Mouse (Mus musculus) heart, postnatal 10 days (tissue): ENCODE data around the gene Atp6v0a1. TPM values are rescaled to one million over a fixed set of nuclear protein-coding genes. Genes with fewer than 3 reads are reported as not detected.
A peak's percentile ranks its signal among the peaks of the same experiment; 100 is the strongest.
"Not testable (repeated sequence)": the region's sequence is repeated elsewhere in the genome, so short reads cannot be mapped to it uniquely, and the experiment has no call there.

Source experiments
- DNase-seq, 2 experiments: peaks; one replicate each; pipeline ENCODE4 v3.0.0; 2021
- intact Hi-C: fragments of 180-260 bp; cut with DNase I; formaldehyde crosslinking; loops from one replicate; pipeline ENCODE4 v1.15.1; 2025
- total RNA-seq, 2 experiments: library from RNA; stranded (reverse); gene quantifications; 2 replicates each; pipeline ENCODE4 v1.2.3; 2021

Atp6v0a1 gene
- total RNA-seq, 2 experiments from 2014 or later: 89.6 to 93.8 TPM

GRCm38 (mm10) chr11:100980438-100980837 lies 28.8 kb upstream of the Atp6v0a1 start:
- intact Hi-C loops: loop anchor here (5.0 kb wide), 1 partner anchor 202 kb away; no protein-coding TSS in a partner anchor
- DNase-seq: no peak

- intact Hi-C loops: loop anchor here (5.0 kb wide), 1 partner anchor 201 kb away; no protein-coding TSS in a partner anchor
- DNase-seq: no peak
Measured at GRCm38 (mm10) chr11:100981236-100981635, 28.0 kb upstream of the Atp6v0a1 start.

- intact Hi-C loops: loop anchor here (1.0 to 5.0 kb wide), 4 partner anchors 25 to 200 kb away; partner anchors contain the start of gene Atp6v0a1
Measured at GRCm38 (mm10) chr11:100982087-100982486, 27.2 kb upstream of the Atp6v0a1 start.

GRCm38 (mm10) chr11:100983125-100983777 lies 26.0 kb upstream of the Atp6v0a1 start:
- intact Hi-C loops: loop anchor here (1.0 to 5.0 kb wide), 4 partner anchors 26 to 199 kb away; partner anchors contain the start of gene Atp6v0a1
- peak; percentile 89 to 93 for DNase-seq

More at GRCm38 (mm10) chr11:100982087-100982486, 27.2 kb upstream of the Atp6v0a1 start:
- DNase-seq: no peak

GRCm38 (mm10) chr11:100983778-100984131 lies 25.5 kb upstream of the Atp6v0a1 start:
- DNase-seq: no peak

GRCm38 (mm10) chr11:100985607-100986006 lies 23.6 kb upstream of the Atp6v0a1 start:
- no peak for DNase-seq
- intact Hi-C loops: no loop called here

More at GRCm38 (mm10) chr11:100983778-100984131, 25.5 kb upstream of the Atp6v0a1 start:
- intact Hi-C loops: loop anchor here (1.0 to 5.0 kb wide), 4 partner anchors 25 to 199 kb away; partner anchors contain the start of gene Atp6v0a1

- DNase-seq: no peak
- intact Hi-C loops: no loop called here
Measured at GRCm38 (mm10) chr11:100988674-100989073, 20.6 kb upstream of the Atp6v0a1 start.

- DNase-seq: no peak
- intact Hi-C loops: no loop called here
Measured at GRCm38 (mm10) chr11:100989666-100990065, 19.6 kb upstream of the Atp6v0a1 start.

GRCm38 (mm10) chr11:100991027-100991534 lies 18.2 kb upstream of the Atp6v0a1 start:
- no peak for DNase-seq
- intact Hi-C loops: no loop called here

GRCm38 (mm10) chr11:100993437-100993836 lies 15.8 kb upstream of the Atp6v0a1 start:
- DNase-seq: no peak
- intact Hi-C loops: no loop called here

GRCm38 (mm10) chr11:100994233-100994632 lies 15.0 kb upstream of the Atp6v0a1 start:
- no peak for DNase-seq
- intact Hi-C loops: no loop called here

GRCm38 (mm10) chr11:100994655-100995054 lies 14.6 kb upstream of the Atp6v0a1 start:
- intact Hi-C loops: no loop called here
- DNase-seq: no peak

GRCm38 (mm10) chr11:100996501-100996900 lies 12.8 kb upstream of the Atp6v0a1 start:
- no peak for DNase-seq
- intact Hi-C loops: no loop called here

GRCm38 (mm10) chr11:100998836-100999235 lies 10.4 kb upstream of the Atp6v0a1 start:
- intact Hi-C loops: no loop called here
- no peak for DNase-seq

- intact Hi-C loops: no loop called here
- no peak for DNase-seq
Measured at GRCm38 (mm10) chr11:100999254-100999653, 10.0 kb upstream of the Atp6v0a1 start.

- intact Hi-C loops: not testable (repeated sequence)
Measured at GRCm38 (mm10) chr11:101001875-101002552, 7.2 kb upstream of the Atp6v0a1 start.

GRCm38 (mm10) chr11:101003025-101003685 lies 6.1 kb upstream of the Atp6v0a1 start:
- intact Hi-C loops: no loop called here
- DNase-seq: peak in 1 of 2 experiments; percentile 16

More at GRCm38 (mm10) chr11:101001875-101002552, 7.2 kb upstream of the Atp6v0a1 start:
- DNase-seq: not testable (repeated sequence)

- intact Hi-C loops: loop anchor here (2.0 kb wide), 2 partner anchors 26 to 52 kb away; no protein-coding TSS in a partner anchor
- DNase-seq: peak; percentile 49 to 57
Measured at GRCm38 (mm10) chr11:101008206-101009045, 826 bp upstream of the Atp6v0a1 start.

GRCm38 (mm10) chr11:101009888-101010784 lies 884 bp downstream of the Atp6v0a1 start:
- intact Hi-C loops: loop anchor here (2.0 to 5.0 kb wide), 3 partner anchors 27 to 51 kb away; no protein-coding TSS in a partner anchor
- DNase-seq: peak in 1 of 2 experiments; percentile 30
